Mouse (Mus musculus): ENCODE measurements at regions not wholly inside any gene's neighbourhood (a gene's known extent, or its start where the extent isn't known, plus 50 kb on each side); places are given as distances from the start of the nearest gene placed in this dataset.

DNA sequence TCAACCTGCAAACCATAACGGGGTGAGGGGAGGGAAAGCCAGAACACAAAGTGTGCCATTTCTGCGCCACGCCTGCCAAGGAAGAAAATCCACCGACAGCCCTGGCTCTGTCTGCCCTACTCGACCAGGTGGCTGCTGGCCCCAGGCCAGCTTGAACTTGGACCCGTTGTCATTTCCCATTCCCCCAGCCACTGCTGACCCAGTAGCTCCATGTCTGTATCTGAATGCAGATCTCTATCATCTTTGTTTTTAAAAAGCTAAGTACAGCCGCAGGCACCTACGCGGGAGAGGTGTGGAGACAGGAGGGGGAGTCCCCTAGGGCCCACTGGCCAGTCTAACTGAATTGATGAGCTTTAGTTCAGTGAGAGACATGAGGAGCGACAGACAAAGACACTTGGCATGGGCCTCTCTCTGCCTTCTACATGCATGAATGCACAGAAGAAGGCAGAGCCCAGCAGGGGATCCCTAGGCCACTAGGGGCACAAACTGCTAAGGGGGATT is 439.1 kb downstream of the Prdm2 start:
- H3K4me3 ChIP-seq (ENCODE audit: low read depth, low read length) = no peak overlapping the region

DNA sequence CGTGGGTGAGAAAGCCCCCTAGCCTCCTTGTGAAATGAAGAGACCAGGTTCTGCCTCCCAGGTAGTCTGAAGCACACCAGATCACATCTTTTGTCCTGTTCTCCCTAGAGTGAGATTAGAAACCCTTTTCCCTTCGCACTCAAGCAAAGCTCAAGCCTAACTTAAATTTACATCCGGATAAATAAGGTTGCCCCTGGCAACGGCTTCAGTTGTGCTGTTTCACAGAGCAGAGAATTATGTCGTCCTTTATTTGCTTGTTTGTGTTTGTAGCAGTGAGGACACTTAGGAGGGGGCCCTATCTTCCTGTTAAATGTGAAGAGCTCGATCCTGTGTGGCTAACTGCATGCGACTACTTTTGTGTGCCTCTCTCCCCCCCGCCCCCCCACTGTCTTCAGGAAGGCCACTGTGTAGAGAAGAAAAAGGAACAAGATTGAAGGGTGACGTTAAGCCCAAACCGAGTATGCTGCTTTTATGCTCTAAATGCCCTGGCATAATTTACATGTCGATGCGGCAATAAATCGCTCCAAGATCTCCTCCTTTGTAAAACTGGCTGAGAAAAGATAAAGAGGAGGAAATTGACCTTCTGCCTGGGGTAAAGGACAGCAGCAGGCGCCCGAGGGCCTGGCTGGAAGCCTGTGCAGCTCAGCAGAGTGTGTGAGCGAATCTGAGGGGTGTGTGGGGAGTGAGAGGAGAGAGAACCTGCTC is 439.9 kb downstream of the Prdm2 start:
- no peaks in the 10 kb centered on the region; the same call in 1 of the 2 replicates for H3K27me3 ChIP-seq (ENCODE audit: control insufficient read depth, insufficient read depth, low read length)
- H3K4me1 ChIP-seq (replicated peaks; ENCODE audit: control insufficient read depth, insufficient read depth, low read length) = peaks cover 25% of the 10 kb centered on the region
- peak overlapping the region; percentile 32 for H3K4me2 ChIP-seq (ENCODE audit: low read depth, low read length, severe bottlenecking)
- no peaks in the 10 kb centered on the region for H3K9me3 ChIP-seq (ENCODE audit: control insufficient read depth, low read length)
- ATAC-seq (replicated peaks; ENCODE audit: low FRiP score) (peak; percentile 54), DNase-seq (ENCODE audit: low spot score) (no peak)
- H3K9ac ChIP-seq (ENCODE audit: low read length) = peak overlapping the region; percentile 29; the same call in 1 of the 2 replicates
- 0 out of 2 replicates have a peak overlapping the region, but pooled peaks have one; percentile 31 for H3K27ac ChIP-seq (ENCODE audit: low read depth, low read length)
- no peak overlapping the region for H3K4me3 ChIP-seq (ENCODE audit: low read depth, low read length)
- H3K36me3 ChIP-seq (ENCODE audit: control insufficient read depth, insufficient read depth, low read length) = no peaks in the 10 kb centered on the region
- 7% methylated on average over 16 of the region's 16 CpGs for WGBS

More for the DNA sequence above, 439.1 kb downstream of the Prdm2 start:
- DNase-seq (ENCODE audit: low spot score) (peak; percentile 56), ATAC-seq (replicated peaks; ENCODE audit: low FRiP score) (no peak)
- H3K9me3 ChIP-seq (ENCODE audit: control insufficient read depth, low read length) = no peaks in the 10 kb centered on the region
- peaks cover 25% of the 10 kb centered on the region for H3K4me1 ChIP-seq (replicated peaks; ENCODE audit: control insufficient read depth, insufficient read depth, low read length)
- 38% methylated on average over 10 of the region's 10 CpGs for WGBS
- H3K27ac ChIP-seq (ENCODE audit: low read depth, low read length) = no peak overlapping the region
- H3K9ac ChIP-seq (ENCODE audit: low read length) = peak overlapping the region; percentile 29
- H3K27me3 ChIP-seq (ENCODE audit: control insufficient read depth, insufficient read depth, low read length) = no peaks in the 10 kb centered on the region; the same call in 1 of the 2 replicates
- 0 out of 2 replicates have a peak overlapping the region, but pooled peaks have one; percentile 32 for H3K4me2 ChIP-seq (ENCODE audit: low read depth, low read length, severe bottlenecking)
- no peaks in the 10 kb centered on the region for H3K36me3 ChIP-seq (ENCODE audit: control insufficient read depth, insufficient read depth, low read length)

DNA sequence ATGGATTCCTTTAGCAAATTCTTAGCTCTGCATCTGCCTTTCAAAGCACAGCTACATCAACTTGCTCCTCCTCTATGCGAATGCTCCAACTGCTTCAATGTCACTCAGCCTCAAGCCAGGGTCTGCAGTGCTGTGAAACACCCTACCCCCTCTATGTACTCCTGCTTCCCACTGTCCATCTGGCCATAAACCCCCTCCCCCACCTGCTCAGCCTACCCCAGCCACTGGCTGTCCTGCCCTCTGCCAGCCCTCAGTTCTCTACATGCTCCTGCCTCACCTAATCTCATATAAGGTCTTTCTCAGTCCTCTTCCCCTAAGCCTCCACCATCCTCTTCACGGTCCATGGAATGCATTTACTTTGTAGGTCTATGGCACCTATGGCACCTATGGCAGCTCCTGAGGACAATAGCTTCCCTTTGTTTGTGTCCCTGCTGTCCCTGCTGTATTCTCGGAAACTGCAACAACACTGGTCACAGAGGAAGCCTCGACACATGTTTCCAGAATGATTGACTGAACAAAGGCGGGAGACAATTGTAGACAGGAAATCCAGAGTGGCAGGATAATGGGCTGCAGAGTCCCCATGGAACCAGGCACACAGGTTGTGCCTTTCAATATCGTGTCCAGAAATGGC is 441.2 kb downstream of the Prdm2 start:
- Histone ChIP-seq H3K27me3 (ENCODE audit: control insufficient read depth, insufficient read depth, low read length) (no peaks in the 10 kb centered on the region; the same call in 1 of the 2 replicates), H3K4me1 (replicated peaks; ENCODE audit: control insufficient read depth, insufficient read depth, low read length) (peaks cover 25% of the 10 kb centered on the region), H3K4me3 (ENCODE audit: low read depth, low read length) (no peak overlapping the region), H3K9ac (ENCODE audit: low read length) (no peak overlapping the region), H3K36me3 (ENCODE audit: control insufficient read depth, insufficient read depth, low read length) (no peaks in the 10 kb centered on the region), H3K27ac (ENCODE audit: low read depth, low read length) (no peak overlapping the region), H3K9me3 (ENCODE audit: control insufficient read depth, low read length) (no peaks in the 10 kb centered on the region), H3K4me2 (ENCODE audit: low read depth, low read length, severe bottlenecking) (no peak overlapping the region)
- no peak for DNase-seq (ENCODE audit: low spot score)
- 35% methylated on average over 6 of the region's 6 CpGs for WGBS
- no peak for ATAC-seq (replicated peaks; ENCODE audit: low FRiP score)

DNA sequence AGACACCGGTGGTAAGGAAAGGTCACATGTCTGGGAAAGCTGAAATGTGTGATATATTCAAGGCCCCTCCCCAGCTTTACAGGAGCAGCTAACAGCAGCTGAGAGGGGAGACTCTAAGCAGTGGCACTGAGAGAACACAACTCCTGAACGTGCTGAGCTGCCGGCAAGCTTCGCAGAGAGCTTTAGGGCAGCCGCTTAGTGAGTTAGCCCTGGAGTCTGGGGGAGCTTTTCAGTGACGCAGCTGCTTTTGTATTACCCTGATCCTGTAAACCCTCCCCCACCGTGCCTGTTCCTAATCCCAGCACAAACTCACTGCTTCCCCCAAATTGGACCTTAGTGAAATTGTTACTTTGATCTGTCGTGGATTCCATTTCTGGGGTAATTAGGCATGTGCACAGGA is 442.6 kb downstream of the Prdm2 start:
- Histone ChIP-seq H3K4me2 (ENCODE audit: low read depth, low read length, severe bottlenecking) (peak overlapping the region; percentile 18; the same call in 1 of the 2 replicates), H3K4me1 (replicated peaks; ENCODE audit: control insufficient read depth, insufficient read depth, low read length) (peaks cover 25% of the 10 kb centered on the region), H3K9ac (ENCODE audit: low read length) (no peak overlapping the region), H3K27ac (ENCODE audit: low read depth, low read length) (no peak overlapping the region), H3K36me3 (ENCODE audit: control insufficient read depth, insufficient read depth, low read length) (no peaks in the 10 kb centered on the region), H3K9me3 (ENCODE audit: control insufficient read depth, low read length) (no peaks in the 10 kb centered on the region), H3K27me3 (ENCODE audit: control insufficient read depth, insufficient read depth, low read length) (no peaks in the 10 kb centered on the region; the same call in 1 of the 2 replicates), H3K4me3 (ENCODE audit: low read depth, low read length) (no peak overlapping the region)
- ATAC-seq (replicated peaks; ENCODE audit: low FRiP score) = peak; percentile 43
- DNase-seq (ENCODE audit: low spot score) = peak; percentile 63
- 2% methylated on average over 8 of the region's 8 CpGs for WGBS

DNA sequence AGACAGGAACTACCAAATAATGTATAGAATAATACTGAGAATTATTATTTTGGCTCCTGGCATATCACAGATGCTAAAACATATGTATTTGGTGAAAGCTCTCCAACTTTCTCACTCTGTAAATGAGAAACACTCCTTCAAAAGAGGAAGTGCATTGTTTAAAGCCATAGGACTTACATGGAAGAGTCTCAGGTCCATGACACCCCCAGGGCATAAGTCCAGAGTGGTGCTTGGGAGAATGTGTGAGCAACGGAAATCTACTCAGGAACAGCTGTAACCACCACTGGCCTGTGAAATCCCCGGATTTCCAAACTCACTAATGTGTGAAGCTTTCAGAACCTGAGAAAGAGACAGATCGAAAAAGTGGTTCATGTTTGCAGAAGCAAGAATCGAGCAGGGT is 445.1 kb downstream of the Prdm2 start:
- Histone ChIP-seq H3K9ac (ENCODE audit: low read length) (no peak overlapping the region), H3K9me3 (ENCODE audit: control insufficient read depth, low read length) (no peaks in the 10 kb centered on the region), H3K4me3 (ENCODE audit: low read depth, low read length) (no peak overlapping the region), H3K27ac (ENCODE audit: low read depth, low read length) (no peak overlapping the region), H3K27me3 (ENCODE audit: control insufficient read depth, insufficient read depth, low read length) (no peaks in the 10 kb centered on the region; the same call in 1 of the 2 replicates), H3K36me3 (ENCODE audit: control insufficient read depth, insufficient read depth, low read length) (no peaks in the 10 kb centered on the region), H3K4me2 (ENCODE audit: low read depth, low read length, severe bottlenecking) (no peak overlapping the region), H3K4me1 (replicated peaks; ENCODE audit: control insufficient read depth, insufficient read depth, low read length) (peaks cover 9% of the 10 kb centered on the region)
- DNase-seq (ENCODE audit: low spot score) = no peak
- no peak for ATAC-seq (replicated peaks; ENCODE audit: low FRiP score)
- 81% methylated on average over 4 of the region's 4 CpGs for WGBS

DNA sequence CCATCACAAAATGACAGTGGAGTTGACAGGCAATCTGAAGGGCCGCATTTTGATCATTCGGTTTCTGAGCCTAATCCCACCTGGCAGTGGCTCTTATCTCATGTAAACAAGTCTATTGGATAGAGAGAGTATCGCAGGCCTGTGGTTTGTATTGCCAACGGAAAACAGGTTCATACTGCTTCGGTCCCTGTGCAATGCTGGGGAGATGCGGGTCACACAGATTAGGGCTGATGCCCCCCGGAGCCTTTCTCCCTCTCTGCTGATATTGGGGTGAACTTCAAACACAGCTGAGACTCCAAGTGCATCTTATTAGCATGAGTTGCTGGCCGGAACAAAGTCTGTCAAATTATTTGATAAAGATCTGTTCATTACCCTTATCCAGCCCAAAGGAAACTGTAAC is 451.2 kb downstream of the Prdm2 start:
- Histone ChIP-seq H3K4me2 (ENCODE audit: low read depth, low read length, severe bottlenecking) (no peak overlapping the region), H3K27ac (ENCODE audit: low read depth, low read length) (no peak overlapping the region)
- no peak for ATAC-seq (replicated peaks; ENCODE audit: low FRiP score)

DNA sequence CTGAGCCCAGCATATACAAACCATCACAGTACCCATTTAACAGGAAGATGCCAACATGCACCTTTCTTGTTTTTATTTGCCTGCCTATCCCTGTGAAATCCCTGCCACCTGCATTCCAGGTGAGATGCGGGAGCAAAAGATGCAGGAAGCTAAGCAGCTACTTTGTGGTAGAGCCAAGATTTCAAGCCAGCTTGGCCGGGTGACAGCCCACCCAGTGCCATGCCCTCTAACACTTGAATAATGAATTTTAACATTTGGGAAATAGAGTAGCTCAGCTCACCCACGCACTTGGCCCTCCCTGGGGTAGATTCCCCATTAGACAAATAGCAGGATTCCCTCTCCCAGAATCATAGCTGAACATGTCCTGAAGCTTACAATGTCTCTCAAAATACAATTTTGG is 454.7 kb downstream of the Prdm2 start:
- Histone ChIP-seq H3K27me3 (ENCODE audit: control insufficient read depth, insufficient read depth, low read length) (no peaks in the 10 kb centered on the region), H3K4me1 (replicated peaks; ENCODE audit: control insufficient read depth, insufficient read depth, low read length) (no peaks in the 10 kb centered on the region), H3K9me3 (ENCODE audit: control insufficient read depth, low read length) (no peaks in the 10 kb centered on the region), H3K36me3 (ENCODE audit: control insufficient read depth, insufficient read depth, low read length) (no peaks in the 10 kb centered on the region), H3K9ac (ENCODE audit: low read length) (no peak overlapping the region), H3K4me2 (ENCODE audit: low read depth, low read length, severe bottlenecking) (no peak overlapping the region), H3K27ac (ENCODE audit: low read depth, low read length) (no peak overlapping the region), H3K4me3 (ENCODE audit: low read depth, low read length) (no peak overlapping the region)
- DNase-seq (ENCODE audit: low spot score) (no peak), ATAC-seq (replicated peaks; ENCODE audit: low FRiP score) (no peak)
- 86% methylated on average over 3 of the region's 3 CpGs for WGBS

More for the DNA sequence above, 451.2 kb downstream of the Prdm2 start:
- H3K9ac ChIP-seq (ENCODE audit: low read length) = no peak overlapping the region
- no peaks in the 10 kb centered on the region for H3K4me1 ChIP-seq (replicated peaks; ENCODE audit: control insufficient read depth, insufficient read depth, low read length)
- 91% methylated on average over 8 of the region's 8 CpGs for WGBS
- no peaks in the 10 kb centered on the region for H3K9me3 ChIP-seq (ENCODE audit: control insufficient read depth, low read length)
- H3K36me3 ChIP-seq (ENCODE audit: control insufficient read depth, insufficient read depth, low read length) = no peaks in the 10 kb centered on the region
- no peak for DNase-seq (ENCODE audit: low spot score)
- no peak overlapping the region for H3K4me3 ChIP-seq (ENCODE audit: low read depth, low read length)
- H3K27me3 ChIP-seq (ENCODE audit: control insufficient read depth, insufficient read depth, low read length) = no peaks in the 10 kb centered on the region

DNA sequence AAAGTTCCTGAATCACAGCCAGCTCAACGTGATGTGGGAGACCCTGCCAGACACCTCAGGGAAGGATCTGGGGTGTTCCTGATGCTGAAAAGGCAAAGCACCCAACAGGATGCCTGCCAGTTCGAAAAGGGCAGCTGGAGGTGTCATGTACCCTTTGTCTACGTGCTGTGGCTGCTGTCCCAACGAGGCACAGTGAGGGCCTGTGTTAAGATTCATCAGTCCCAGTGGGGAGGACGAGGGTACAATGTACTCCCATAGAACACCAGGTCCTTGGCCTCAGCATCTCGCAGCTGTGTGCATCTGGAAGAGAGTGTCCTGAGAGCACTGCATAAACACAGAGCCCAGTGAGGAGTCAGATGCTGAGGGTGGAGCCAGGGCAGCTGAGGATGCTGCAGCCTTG is 456.5 kb downstream of the Prdm2 start:
- Histone ChIP-seq H3K4me1 (replicated peaks; ENCODE audit: control insufficient read depth, insufficient read depth, low read length) (no peaks in the 10 kb centered on the region), H3K4me2 (ENCODE audit: low read depth, low read length, severe bottlenecking) (no peak overlapping the region), H3K9me3 (ENCODE audit: control insufficient read depth, low read length) (no peaks in the 10 kb centered on the region), H3K4me3 (ENCODE audit: low read depth, low read length) (no peak overlapping the region), H3K27ac (ENCODE audit: low read depth, low read length) (no peak overlapping the region), H3K9ac (ENCODE audit: low read length) (no peak overlapping the region), H3K27me3 (ENCODE audit: control insufficient read depth, insufficient read depth, low read length) (peaks cover 2% of the 10 kb centered on the region; the same call in 1 of the 2 replicates), H3K36me3 (ENCODE audit: control insufficient read depth, insufficient read depth, low read length) (no peaks in the 10 kb centered on the region)
- DNase-seq (ENCODE audit: low spot score) (no peak), ATAC-seq (replicated peaks; ENCODE audit: low FRiP score) (no peak)
- WGBS = 56% methylated on average over 6 of the region's 6 CpGs
